Comparison of ENCODE assay signal across 9 mouse cellular contexts in genomic region chr8:119843444-119843843, GRCm38 (mm10). TPM values are rescaled to one million over a fixed set of nuclear protein-coding genes. Genes with fewer than 3 reads are reported as not detected.
DNase-seq lines count a peak whose midpoint lies in the region; ATAC-seq and TF ChIP-seq lines count a peak whose summit lies in the region.
"Had no signal": no experiment of that assay in that cellular context is flagged by ENCODE, and none has a peak within 500 bp of the region (broad histone marks: within the 10 kb centered on the region; RNA-seq: fewer than 3 reads in every experiment).

No protein-coding gene starts in this region.

- H3K4me3 ChIP-seq in heart, embryonic 10.5 days: no peak overlapping the region
- H3K4me3 ChIP-seq in CH12.LX (replicated peaks in 1 of 3; ENCODE audit: low read depth in 2 of 3, low read length in 2 of 3, poor library complexity in 1 of 3): no peak overlapping the region
- H3K4me3 ChIP-seq: liver, embryonic 15.5 days had no signal

- H3K36me3 ChIP-seq in heart, embryonic 10.5 days: no peaks in the 10 kb centered on the region
- no peaks in the 10 kb centered on the region for H3K36me3 ChIP-seq in CH12.LX (replicated peaks in 1 of 2; ENCODE audit: control insufficient read depth in 1 of 2, insufficient read depth in 1 of 2, low read length in 1 of 2)
- no peaks in the 10 kb centered on the region for H3K36me3 ChIP-seq in splenic B cell, adult 2 months (ENCODE audit: control insufficient read depth, insufficient read depth, low read length, poor library complexity, severe bottlenecking)
- H3K36me3 ChIP-seq: liver, embryonic 15.5 days had no signal

- H3K4me2 ChIP-seq in CH12.LX (ENCODE audit: insufficient read depth, low read depth, poor library complexity, severe bottlenecking): no peak overlapping the region
- H3K4me2 ChIP-seq: liver, embryonic 15.5 days had no signal

- dilution Hi-C loops in CH12.LX (cut with MboI; ENCODE audit: extremely low pct_ligation_motif_present, extremely low pct_unique_long_range_greater_than_20kb, low sequenced_read_pairs): no loop called here

- peak; percentile 80 to 97 for TF ChIP-seq CTCF in CH12.LX (conservative IDR thresholded peaks at IDR 0.05 in 1 of 2, IDR thresholded peaks at IDR 0.05 in 1 of 2; ENCODE audit: low read depth in 2 of 2, low read length in 2 of 2)

- H3K27ac ChIP-seq in heart, embryonic 10.5 days: no peak overlapping the region
- no peak overlapping the region for H3K27ac ChIP-seq in CH12.LX (ENCODE audit: insufficient read depth, low read depth)
- H3K27ac ChIP-seq: liver, embryonic 15.5 days had no signal

- no peak for TF ChIP-seq POLR2A in CH12.LX (IDR thresholded peaks at IDR 0.05; ENCODE audit: low read depth, low read length)

- H3K4me1 ChIP-seq in heart, embryonic 10.5 days: peaks cover 34% of the 10 kb centered on the region
- H3K4me1 ChIP-seq in CH12.LX (ENCODE audit: control insufficient read depth in 1 of 2, insufficient read depth in 2 of 2): peaks cover 0 to 21% of the 10 kb centered on the region in 2 experiments; a peak in 2 of 4 replicates

- in situ Hi-C loops in CH12.LX (cut with MboI; ENCODE audit: low pct_ligation_motif_present, low pct_unique_long_range_greater_than_20kb, low sequenced_read_pairs): loop anchor here (5.0 to 10.0 kb wide), 2 partner anchors 61 to 139 kb away; partner anchors contain the start of gene Atp2c2

- peaks cover 15% of the 10 kb centered on the region for H3K27me3 ChIP-seq in heart, embryonic 10.5 days (ENCODE audit: insufficient read depth, poor library complexity, severe bottlenecking)
- peaks cover 11% of the 10 kb centered on the region for H3K27me3 ChIP-seq in CH12.LX (replicated peaks)
- H3K27me3 ChIP-seq in splenic B cell, adult 2 months (ENCODE audit: control insufficient read depth, insufficient read depth, low read length, poor library complexity, severe bottlenecking): no peaks in the 10 kb centered on the region

- peak; percentile 79 to 90 for DNase-seq in heart, adult 18-20 months
- DNase-seq in heart, embryonic 10.5 days (ENCODE audit: low spot score): no peak
- DNase-seq in CH12.LX (ENCODE audit: extremely low read depth): peak; percentile 90
- peak; percentile 52 for DNase-seq in c-Kit-negative CD71-positive TER-119-positive erythroid progenitor cells, embryonic 14.5 days (ENCODE audit: low read depth, low spot score)
- peak; percentile 76 for DNase-seq in gastrocnemius, postnatal 10 days
- peak; percentile 79 for DNase-seq in layer of hippocampus, adult 9-10 months (ENCODE audit: low spot score)
- peak; percentile 93 for DNase-seq in splenic B cell, adult 2 months (ENCODE audit: low read depth, low spot score)

- 2% methylated on average over 4 of the region's 4 CpGs for WGBS in heart, embryonic 10.5 days

- no peaks in the 10 kb centered on the region for H3K79me2 ChIP-seq in CH12.LX (replicated peaks; ENCODE audit: control insufficient read depth, extremely low read depth, insufficient read depth, poor library complexity, severe bottlenecking)

- no peak for TF ChIP-seq EP300 in CH12.LX (IDR thresholded peaks at IDR 0.05; ENCODE audit: low read length)

- H3K9me3 ChIP-seq in heart, embryonic 10.5 days: no peaks in the 10 kb centered on the region
- H3K9me3 ChIP-seq in CH12.LX (replicated peaks; ENCODE audit: low read length): no peaks in the 10 kb centered on the region
- H3K9me3 ChIP-seq: liver, embryonic 15.5 days had no signal

- peak; percentile 96 for TF ChIP-seq RAD21 in CH12.LX (IDR thresholded peaks at IDR 0.05; ENCODE audit: low read depth, low read length)

- H3K9ac ChIP-seq in CH12.LX (ENCODE audit: insufficient read depth, low read depth): no peak overlapping the region
- H3K9ac ChIP-seq: liver, embryonic 15.5 days had no signal

- ATAC-seq in megakaryocyte-erythroid progenitor cell, adult 5-6 weeks (replicated peaks; ENCODE audit: low FRiP score, low TSS enrichment, poor library complexity, severe bottlenecking): 0 out of 2 replicates have a peak, but pooled peaks have one; percentile 34

TF ChIP-seq in CH12.LX, 34 proteins besides CTCF, POLR2A, EP300 and RAD21:
- TF ChIP-seq MYC (IDR thresholded peaks at IDR 0.05; ENCODE audit: low read depth, low read length) (0 out of 2 replicates have a peak, but pooled peaks have one; percentile 24), IRF4 (IDR thresholded peaks at IDR 0.05; ENCODE audit: low read depth, low read length) (no peak), MAFK (IDR thresholded peaks at IDR 0.05; ENCODE audit: insufficient replicate concordance, low read length) (no peak), USF1 (IDR thresholded peaks at IDR 0.05; ENCODE audit: low read depth, low read length) (no peak), SMC3 (IDR thresholded peaks at IDR 0.05; ENCODE audit: low read depth, low read length) (peak; percentile 93), POLR2AphosphoS2 (IDR thresholded peaks at IDR 0.05; ENCODE audit: low read depth, low read length) (no peak), JUND (conservative IDR thresholded peaks at IDR 0.05; ENCODE audit: low read depth, low read length) (0 out of 2 replicates have a peak, but pooled peaks have one; percentile 5), MXI1 (IDR thresholded peaks at IDR 0.05; ENCODE audit: low read depth, low read length) (no peak), NRF1 (IDR thresholded peaks at IDR 0.05; ENCODE audit: low read depth, low read length) (no peak), SIN3A (IDR thresholded peaks at IDR 0.05; ENCODE audit: low read length) (no peak), ZC3H11A (IDR thresholded peaks at IDR 0.05; ENCODE audit: low read depth, low read length) (peak; percentile 79), ZKSCAN1 (IDR thresholded peaks at IDR 0.05; ENCODE audit: borderline replicate concordance, low read depth, low read length) (no peak), CHD2 (IDR thresholded peaks at IDR 0.05; ENCODE audit: low read length) (no peak), BHLHE40 (IDR thresholded peaks at IDR 0.05; ENCODE audit: low read depth, low read length) (no peak)
TF ChIP-seq in CH12.LX: peak in this region for 4.

RNA-seq across cellular contexts. Expression of gene Cotl1, which starts 3.1 kb away (rescaled TPM):
- total RNA-seq in heart, adult 18-20 months (2021): 10 to 100 TPM; 16.7 to 22.9 TPM
- 55.7 and 62.0 TPM in 2 replicates for polyA plus RNA-seq in heart, embryonic 10.5 days (2016; fragmentation: Nextera tagmentation; extraction: Ambion mirVana)
- total RNA-seq in CH12.LX (2012; rRNA removed): 59.6 and 69.1 TPM in 2 replicates
- 135 and 139 TPM in 2 replicates for total RNA-seq in CH12.LX (2014; rRNA removed)
- 349 and 375 TPM in 2 replicates for polyA plus RNA-seq in CH12.LX (2012; ENCODE audit: insufficient read length, low read depth)
- 10 to 100 TPM; 38.3 to 41.8 TPM for total RNA-seq in gastrocnemius, postnatal 10 days (2021)
- total RNA-seq in megakaryocyte-erythroid progenitor cell, adult 5-6 weeks (2014; fragmentation: Nextera tagmentation): 24.4 and 63.9 TPM in 2 replicates
- 30.4 and 44.2 TPM in 2 replicates for total RNA-seq in megakaryocyte-erythroid progenitor cell, adult 5-6 weeks (2017)

RNA-seq across cellular contexts. Expression of gene Klhl36, which starts 18.6 kb away (rescaled TPM):
- total RNA-seq in heart, adult 18-20 months (2021): 1 to 10 TPM; 2.3 to 3.0 TPM
- 9.6 and 10.1 TPM in 2 replicates for polyA plus RNA-seq in heart, embryonic 10.5 days (2016; fragmentation: Nextera tagmentation; extraction: Ambion mirVana)
- total RNA-seq in CH12.LX (2012; rRNA removed): 5.2 and 7.9 TPM in 2 replicates
- 3.0 and 3.4 TPM in 2 replicates for total RNA-seq in CH12.LX (2014; rRNA removed)
- 3.1 and 3.8 TPM in 2 replicates for polyA plus RNA-seq in CH12.LX (2012; ENCODE audit: insufficient read length, low read depth)
- total RNA-seq in gastrocnemius, postnatal 10 days (2021): 1 to 10 TPM; 2.9 to 3.9 TPM
- 2.2 and 4.4 TPM in 2 replicates for total RNA-seq in megakaryocyte-erythroid progenitor cell, adult 5-6 weeks (2014; fragmentation: Nextera tagmentation)
- total RNA-seq in megakaryocyte-erythroid progenitor cell, adult 5-6 weeks (2017): 3.2 and 5.6 TPM in 2 replicates
